Comparison of ENCODE assay signal across 22 mouse cellular contexts in the genomic region with DNA sequence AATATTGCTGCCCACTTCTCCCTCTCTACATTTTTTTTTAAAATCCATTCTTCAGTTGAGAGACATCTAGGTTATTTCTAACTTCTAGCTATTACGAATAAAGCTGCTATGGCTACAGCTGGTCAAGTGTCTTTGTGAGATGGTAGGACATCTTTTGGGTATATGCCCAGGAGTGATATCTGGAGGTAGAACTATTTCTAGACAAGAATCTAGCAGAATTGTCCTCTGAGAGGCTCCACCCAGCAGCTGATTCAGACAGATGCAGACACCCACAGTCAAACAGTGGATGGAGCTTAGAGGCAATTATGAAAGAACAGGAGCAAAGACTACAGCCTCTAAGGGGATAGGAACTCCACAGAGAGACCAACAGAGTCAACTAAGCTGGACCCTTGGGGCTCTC.
DNase-seq lines count a peak whose midpoint lies in the region; ATAC-seq lines count a peak whose summit lies in the region.
"Had no signal": no experiment of that assay in that cellular context is flagged by ENCODE, and none has a peak within 500 bp of the region (broad histone marks: within the 10 kb centered on the region; RNA-seq: fewer than 3 reads in every experiment).

No protein-coding gene starts in this region.

- no peak for DNase-seq in frontal cortex, postnatal 25 days (ENCODE audit: low spot score in 2 of 2)
- peak; percentile 15 to 31 for DNase-seq in frontal cortex, postnatal 36 days (ENCODE audit: low spot score in 2 of 2)
- DNase-seq in frontal cortex, postnatal 10 days (ENCODE audit: low spot score in 2 of 2) = no peak
- peak; percentile 32 for DNase-seq in right cerebral cortex, adult 18-20 months
- no peak for DNase-seq in right cerebral cortex, adult 2 months (ENCODE audit: low spot score in 2 of 2)
- DNase-seq: adrenal gland, adult 8-10 months; adrenal gland, postnatal 14 days; adrenal gland, postnatal 36 days; B cell, adult 2 months; cerebellum, adult 11 months; cerebellum, adult 18-20 months; cerebellum, adult 8-10 months; cerebellum, adult 9-11 months; cerebellum, postnatal 14 days; cerebellum, postnatal 36 days; embryo, embryonic 11 days had no signal

- peak; percentile 70 for ATAC-seq in frontal cortex, adult (ENCODE audit: low TSS enrichment)
- ATAC-seq: activated CD4-positive, CD25-positive, alpha-beta regulatory T cell, adult 4 months; CD4-positive, CD25-positive, alpha-beta regulatory T cell, adult 4 months; forebrain, embryonic 14.5 days; forebrain, embryonic 16.5 days; Patski had no signal

Comparison
In these comparisons a context has a peak if more than half of its experiments do, and no peak if none do; other contexts are left out.
1. DNase-seq: peak in frontal cortex, postnatal 36 days (2 of 2) and right cerebral cortex, adult 18-20 months (single experiment); none in frontal cortex, postnatal 25 days (0 of 2), frontal cortex, postnatal 10 days (0 of 2) and right cerebral cortex, adult 2 months (0 of 2).